Mouse (Mus musculus) embryonic fibroblast, embryonic 13.5 days (primary cell): ENCODE measurements around the gene Acbd6.

Experiments used
- CTCF ChIP-seq: IDR thresholded peaks from 2 replicates; pipeline ENCODE4 v1.5.1; 2011; ENCODE audit warnings: mild to moderate bottlenecking, control low read depth, low read length, moderate library complexity, borderline replicate concordance; ENCODE audit not compliant: insufficient read depth
- POLR2A ChIP-seq: IDR thresholded peaks from 2 replicates; pipeline ENCODE4 v1.6.1; 2011; ENCODE audit warnings: low read depth, mild to moderate bottlenecking, control low read depth, low read length, moderate library complexity

DNA sequence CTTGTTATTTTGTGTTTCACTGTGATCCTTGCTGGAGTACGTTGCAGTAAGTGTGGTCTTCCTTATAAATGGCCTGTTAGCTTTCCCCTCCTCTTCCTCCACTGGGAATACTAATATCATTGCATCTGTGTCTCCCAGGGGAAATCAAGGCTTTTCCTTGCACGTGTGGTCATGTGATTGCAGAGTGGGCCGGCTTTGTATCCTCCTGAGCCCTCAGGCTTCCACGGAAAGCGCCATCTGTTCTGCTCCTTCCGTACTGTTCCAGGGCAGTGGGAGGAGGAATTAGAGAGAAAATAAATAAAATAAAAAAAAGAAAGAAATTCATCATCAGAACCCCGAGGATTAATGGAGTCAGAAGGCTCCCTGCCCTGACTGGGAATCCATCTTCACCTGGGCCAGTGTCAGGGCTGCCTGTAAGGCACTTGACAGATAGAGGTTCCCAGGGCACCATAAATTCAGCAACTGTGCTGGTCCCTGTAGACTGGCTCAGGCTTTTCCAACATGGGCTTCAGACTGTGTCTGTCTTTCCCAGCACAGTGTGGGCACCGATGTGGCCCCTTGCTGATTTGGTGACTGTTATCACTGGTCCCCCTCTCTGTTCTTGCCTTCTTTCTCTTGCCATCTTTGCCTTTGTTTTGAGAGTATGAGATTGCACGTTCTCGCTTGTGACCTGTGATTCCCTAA lies 123.3 kb downstream of the Acbd6 start:
- TF ChIP-seq POLR2A: no peak
- no peak for TF ChIP-seq CTCF
